Mouse (Mus musculus) cerebellum, adult 9-11 months (tissue): ENCODE results near the gene Rnf166.

Source experiments
- DNase-seq: peaks from one replicate; pipeline ENCODE4 v3.0.0; 2022

Rnf166 gene

GRCm38 (mm10) chr8:122469407-122469806, 6.5 kb downstream of the Rnf166 start:
- no peak for DNase-seq

- no peak for DNase-seq
Measured at GRCm38 (mm10) chr8:122467816-122468215, 8.0 kb downstream of the Rnf166 start.

GRCm38 (mm10) chr8:122464985-122465384, 10.9 kb downstream of the Rnf166 start:
- DNase-seq: no peak

GRCm38 (mm10) chr8:122463651-122464640, 11.9 kb downstream of the Rnf166 start:
- DNase-seq: no peak

GRCm38 (mm10) chr8:122462510-122462909, 13.4 kb downstream of the Rnf166 start:
- no peak for DNase-seq

GRCm38 (mm10) chr8:122461473-122462148, 14.3 kb downstream of the Rnf166 start:
- DNase-seq: no peak

- DNase-seq: peak; percentile 78
Measured at GRCm38 (mm10) chr8:122460524-122461472, 15.1 kb downstream of the Rnf166 start, which contains the start of gene Snai3. Snai3 (minus strand) TSS chr8:122460733.

GRCm38 (mm10) chr8:122459990-122460389, 15.9 kb downstream of the Rnf166 start:
- no peak for DNase-seq

GRCm38 (mm10) chr8:122459218-122459900, 16.5 kb downstream of the Rnf166 start:
- DNase-seq: no peak

GRCm38 (mm10) chr8:122457171-122457570, 18.7 kb downstream of the Rnf166 start:
- DNase-seq: no peak

- no peak for DNase-seq
Measured at GRCm38 (mm10) chr8:122454409-122454808, 21.5 kb downstream of the Rnf166 start.

GRCm38 (mm10) chr8:122452154-122452553, 23.7 kb downstream of the Rnf166 start:
- DNase-seq: no peak

GRCm38 (mm10) chr8:122451161-122451703, 24.6 kb downstream of the Rnf166 start:
- DNase-seq: no peak

GRCm38 (mm10) chr8:122445203-122445602, 30.7 kb downstream of the Rnf166 start:
- peak; percentile 24 for DNase-seq

GRCm38 (mm10) chr8:122444058-122444748, 31.7 kb downstream of the Rnf166 start:
- DNase-seq: peak; percentile 81

- peak; percentile 100 for DNase-seq
Measured at GRCm38 (mm10) chr8:122443262-122444006, 32.4 kb downstream of the Rnf166 start, which contains the start of gene Mvd. Mvd (minus strand) TSS chr8:122443422.

- DNase-seq: no peak
Measured at GRCm38 (mm10) chr8:122442781-122443180, 33.1 kb downstream of the Rnf166 start.

GRCm38 (mm10) chr8:122442356-122442755, 33.5 kb downstream of the Rnf166 start:
- peak; percentile 29 for DNase-seq

GRCm38 (mm10) chr8:122441326-122441725, 34.5 kb downstream of the Rnf166 start:
- peak; percentile 48 for DNase-seq

GRCm38 (mm10) chr8:122439336-122439735, 36.5 kb downstream of the Rnf166 start:
- DNase-seq: peak; percentile 88
